ENCODE assay signal across 7 mouse cellular contexts in the genomic region with DNA sequence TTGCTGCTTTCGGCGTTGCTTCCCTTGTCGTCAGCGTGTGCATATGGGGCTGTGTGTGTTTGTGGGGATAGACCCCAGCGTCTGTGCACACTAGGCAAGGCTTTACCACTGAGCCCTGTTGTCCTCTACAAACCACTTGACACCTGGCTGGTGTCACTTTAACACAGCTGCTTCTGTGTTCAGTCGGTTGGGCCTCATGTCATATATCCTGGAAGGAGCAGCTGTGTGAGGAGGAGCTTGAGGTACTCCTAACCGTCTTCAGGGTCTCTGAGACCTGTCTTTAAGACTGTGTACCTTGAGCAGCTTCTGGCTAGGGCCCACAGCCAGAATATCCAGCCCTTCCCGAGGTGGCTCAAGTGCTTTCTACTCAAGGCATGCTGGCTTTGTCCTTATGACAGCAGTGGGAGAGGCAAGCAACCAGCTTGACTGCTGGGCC. TPM values are rescaled to one million over a fixed set of nuclear protein-coding genes. Genes with fewer than 3 reads are reported as not detected.
DNase-seq lines count a peak whose midpoint lies in the region; ATAC-seq lines count a peak whose summit lies in the region.

No protein-coding gene starts in this region.

- H3K9ac ChIP-seq in intestine, embryonic 15.5 days: no peak overlapping the region

- 39% methylated on average over 8 of the region's 8 CpGs for WGBS in intestine, embryonic 15.5 days

- no peak overlapping the region; the same call in 1 of the 2 replicates for H3K4me2 ChIP-seq in intestine, embryonic 15.5 days (replicated peaks)

- peak overlapping the region; percentile 8 for H3K4me3 ChIP-seq in brown adipose tissue, adult 24 weeks (ENCODE audit: insufficient read depth, low read depth, low read length)
- no peak overlapping the region for H3K4me3 ChIP-seq in intestine, embryonic 15.5 days (replicated peaks)

- no peaks in the 10 kb centered on the region for H3K36me3 ChIP-seq in intestine, embryonic 15.5 days

- ATAC-seq in intestine, embryonic 15.5 days: 0 out of 2 replicates have a peak, but pooled peaks have one; percentile 5

- H3K9me3 ChIP-seq in intestine, embryonic 15.5 days: no peaks in the 10 kb centered on the region

- peak overlapping the region; percentile 37 for H3K27ac ChIP-seq in brown adipose tissue, adult 24 weeks (replicated peaks; ENCODE audit: low read depth, low read length)
- peak overlapping the region; percentile 23; the same call in 1 of the 2 replicates for H3K27ac ChIP-seq in intestine, embryonic 15.5 days

- H3K4me1 ChIP-seq in brown adipose tissue, adult 24 weeks (ENCODE audit: control insufficient read depth, insufficient read depth, insufficient read length, low read length): peaks cover 79% of the 10 kb centered on the region
- peaks cover 50% of the 10 kb centered on the region for H3K4me1 ChIP-seq in intestine, embryonic 15.5 days (replicated peaks)

- H3K27me3 ChIP-seq in intestine, embryonic 15.5 days (replicated peaks): no peaks in the 10 kb centered on the region

- DNase-seq in MN1 (ENCODE audit: low spot score): peak; percentile 41
- peak; percentile 48 for DNase-seq in naive thymus-derived CD4-positive, alpha-beta T cell, adult 2 months (ENCODE audit: low read depth)
- DNase-seq in urinary bladder, adult 18-20 months (ENCODE audit: low spot score in 2 of 2): no peak
- no peak for DNase-seq in ovary, postnatal 14 days (ENCODE audit: low spot score)
- no peak for DNase-seq in frontal cortex, postnatal 14 days (ENCODE audit: low spot score in 2 of 2)

RNA-seq across cellular contexts. Expression of gene Psap, which starts 7.3 kb away (rescaled TPM):
- polyA plus RNA-seq in brown adipose tissue, adult 24 weeks (2012; ENCODE audit: insufficient read depth, insufficient read length, missing spikeins): 774 and 844 TPM in 2 replicates
- 144 and 147 TPM in 2 replicates for polyA plus RNA-seq in intestine, embryonic 15.5 days (2015; fragmentation: Nextera tagmentation; extraction: Ambion mirVana)

Comparison
In these comparisons a context has a peak if more than half of its experiments do, and no peak if none do; other contexts are left out.
1. DNase-seq: peak in MN1 (single experiment) and naive thymus-derived CD4-positive, alpha-beta T cell, adult 2 months (single experiment); none in urinary bladder, adult 18-20 months (0 of 2), ovary, postnatal 14 days (single experiment) and frontal cortex, postnatal 14 days (0 of 2).